Mouse (Mus musculus) mouse embryonic stem cell (cell line): ENCODE results near the gene Nr1i2.

Experiments used
- in situ Hi-C, 2 experiments: fragments of 300-500 bp; cut with MboI; formaldehyde crosslinking; loops; 1 replicate in 1 of 2; 3 replicates in 1 of 2; pipeline ENCODE4 v1.14.3; 2019 to 2020; ENCODE audit warnings: low sequenced_read_pairs in 2 of 2, low pct_unique_long_range_greater_than_20kb in 1 of 2, mixed read lengths in 1 of 2; ENCODE audit not compliant: unreplicated experiment in 1 of 2

The Nr1i2 gene

DNA sequence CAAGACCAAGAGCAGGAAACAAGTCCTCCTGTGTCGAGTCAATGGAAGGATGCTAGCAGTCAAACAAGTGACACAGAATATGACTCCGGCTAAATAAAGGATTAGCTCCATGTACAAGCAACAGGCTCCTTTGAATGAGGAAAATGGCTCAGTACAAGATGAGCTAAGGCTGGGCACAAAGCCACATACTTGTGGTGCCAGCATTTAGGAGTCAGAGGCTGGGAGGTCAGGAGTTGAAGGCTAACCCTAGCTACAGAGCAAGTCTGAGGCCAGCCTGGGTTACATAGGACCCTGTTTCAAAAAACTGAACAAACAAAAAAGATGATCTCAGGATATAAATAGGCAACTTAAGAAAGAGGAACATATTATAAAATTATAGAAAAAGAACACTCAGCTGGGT is 4.5 kb downstream of the Nr1i2 start:
- in situ Hi-C loops: no loop called here

DNA sequence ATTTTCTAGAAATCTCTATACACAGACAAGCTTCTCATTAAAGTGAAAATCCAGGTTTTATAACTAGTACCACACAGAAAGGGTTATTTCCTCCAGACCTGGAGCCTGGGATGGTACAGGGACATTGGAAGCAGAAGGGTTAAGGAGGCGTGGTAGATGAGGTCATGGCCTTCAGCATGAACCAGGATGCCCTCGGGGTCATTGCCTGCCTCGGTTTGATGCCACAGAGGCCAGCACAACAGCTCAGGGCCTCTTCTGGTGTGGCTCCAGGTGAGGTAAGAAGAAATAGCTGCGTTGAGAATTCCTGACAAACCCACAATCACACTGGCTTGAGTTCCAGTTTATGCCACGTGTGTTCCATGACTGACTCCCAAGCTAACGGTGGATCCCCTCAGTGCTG is 5.8 kb downstream of the Nr1i2 start:
- in situ Hi-C loops: no loop called here

DNA sequence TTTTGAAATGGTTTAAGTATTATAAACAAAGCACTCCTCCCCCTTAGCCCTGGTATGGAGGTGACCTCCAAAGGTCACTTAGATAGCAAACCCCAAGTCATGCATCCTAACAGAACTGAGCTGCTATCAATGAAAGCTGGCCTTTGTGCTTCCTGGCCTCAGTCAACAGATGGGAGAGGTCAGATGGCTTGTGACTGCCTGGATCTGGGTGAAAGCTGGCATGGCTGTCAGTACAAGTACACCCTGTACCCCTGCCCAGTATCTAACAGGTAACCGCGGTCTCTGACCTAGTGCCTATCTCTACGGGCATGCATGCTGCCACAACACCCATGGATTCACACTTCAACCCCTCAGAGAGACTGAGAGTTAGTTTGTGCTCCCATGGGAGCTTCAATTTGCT is 6.9 kb downstream of the Nr1i2 start:
- in situ Hi-C loops: no loop called here

DNA sequence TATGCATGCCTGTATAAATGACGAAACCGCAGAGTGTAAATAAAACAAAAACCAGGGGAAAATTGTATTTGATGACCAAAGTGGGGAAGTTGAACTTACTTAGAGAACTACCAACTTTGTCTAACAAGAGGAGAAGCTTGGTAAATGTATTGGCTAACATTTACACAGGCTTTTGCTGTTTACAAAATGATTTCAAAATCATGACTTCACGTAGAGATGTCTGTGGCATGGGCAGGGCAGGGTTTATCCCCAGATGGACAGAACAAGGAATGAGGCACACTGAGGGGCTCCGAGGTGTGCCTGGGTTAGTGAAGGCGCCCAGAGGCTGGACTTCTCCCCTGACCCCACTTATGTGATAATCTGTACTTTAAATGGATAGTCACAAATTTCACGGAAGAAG is 7.3 kb downstream of the Nr1i2 start:
- in situ Hi-C loops: no loop called here

DNA sequence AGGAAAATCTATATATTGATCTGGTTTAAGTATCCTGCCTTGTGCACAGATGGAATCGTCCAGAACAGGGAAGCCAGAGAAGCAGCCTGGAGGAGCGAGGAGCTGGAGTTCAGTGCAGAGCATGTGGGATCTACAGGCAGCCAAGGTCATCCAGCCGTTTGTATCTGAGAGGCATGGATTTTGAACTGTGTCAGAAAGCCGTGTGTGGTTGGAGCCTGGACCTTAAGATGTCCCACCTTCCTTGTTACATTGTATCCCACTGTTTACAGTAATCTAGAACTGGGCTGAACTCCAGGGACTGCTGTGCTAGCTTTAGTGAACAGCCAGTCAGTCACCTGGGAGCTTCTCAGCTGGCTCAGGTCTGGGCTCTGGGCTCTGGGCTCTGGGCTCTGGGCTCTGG is 8.1 kb downstream of the Nr1i2 start:
- in situ Hi-C loops: no loop called here

DNA sequence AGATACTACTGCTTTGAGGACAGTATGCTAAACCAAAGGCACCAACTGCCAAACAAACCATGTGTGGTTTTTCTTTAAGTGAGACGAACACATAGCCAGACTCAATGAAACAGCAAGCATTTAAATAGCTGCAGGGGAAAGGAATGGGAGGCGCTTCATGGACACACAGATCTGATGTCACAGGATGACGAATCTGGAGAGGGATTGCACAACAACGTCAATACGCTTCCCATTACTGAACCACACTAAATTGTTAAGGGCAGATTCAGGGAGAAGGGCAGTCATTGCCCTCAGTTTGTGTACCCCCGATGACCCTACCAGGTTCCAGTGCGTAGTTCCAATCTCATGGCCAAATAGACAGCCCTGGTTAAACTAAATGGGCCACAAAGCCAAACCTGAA is 8.8 kb downstream of the Nr1i2 start:
- in situ Hi-C loops: no loop called here

DNA sequence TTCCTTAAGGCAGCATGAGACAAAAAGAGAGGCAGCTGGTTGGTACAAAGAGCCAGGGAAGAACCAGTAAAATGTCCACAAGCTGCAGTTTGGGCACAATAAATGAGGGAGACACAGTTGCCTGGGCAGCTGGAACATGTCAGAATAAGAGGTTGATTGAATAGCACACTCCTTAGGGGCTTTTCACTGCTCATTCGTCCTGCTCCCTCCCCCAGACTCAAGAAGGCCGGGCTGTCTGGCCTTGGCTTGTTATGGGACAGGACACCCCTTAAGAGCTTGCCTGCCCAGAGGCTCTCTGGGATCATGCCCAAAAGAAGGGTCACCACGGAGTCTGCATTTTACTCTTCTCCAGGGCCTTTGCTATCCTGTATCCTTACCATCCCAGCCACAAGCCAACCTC is 11.3 kb downstream of the Nr1i2 start:
- in situ Hi-C loops: no loop called here

DNA sequence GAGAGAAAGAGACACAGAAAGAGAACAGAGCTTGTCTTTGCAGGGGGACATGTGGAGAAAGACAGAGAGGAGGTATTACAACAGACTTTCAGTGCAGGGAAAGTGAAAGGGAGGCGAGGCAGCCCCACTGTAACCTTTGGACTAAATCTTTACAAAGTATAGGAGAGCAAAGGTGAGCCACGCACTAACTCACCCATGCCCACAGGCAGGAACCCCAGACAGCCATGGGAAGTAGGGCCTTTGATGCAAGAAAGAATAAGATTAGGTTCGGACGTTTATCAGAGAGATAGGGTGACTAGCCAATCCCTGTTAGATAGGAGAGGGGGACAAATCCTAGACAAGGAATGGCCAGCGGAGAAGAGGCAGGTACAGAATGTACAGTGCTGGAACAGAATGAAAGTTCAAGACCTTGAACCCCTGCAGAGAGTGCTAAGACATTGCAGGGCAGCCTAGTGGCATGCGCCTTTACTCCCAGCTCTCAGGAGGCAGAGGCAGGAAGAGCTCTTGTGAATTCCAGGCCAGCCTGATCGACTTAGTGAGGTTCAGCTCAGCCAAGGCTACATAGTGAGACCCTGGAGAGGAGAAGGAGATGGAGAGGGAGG is 12.0 kb downstream of the Nr1i2 start:
- in situ Hi-C loops: no loop called here

DNA sequence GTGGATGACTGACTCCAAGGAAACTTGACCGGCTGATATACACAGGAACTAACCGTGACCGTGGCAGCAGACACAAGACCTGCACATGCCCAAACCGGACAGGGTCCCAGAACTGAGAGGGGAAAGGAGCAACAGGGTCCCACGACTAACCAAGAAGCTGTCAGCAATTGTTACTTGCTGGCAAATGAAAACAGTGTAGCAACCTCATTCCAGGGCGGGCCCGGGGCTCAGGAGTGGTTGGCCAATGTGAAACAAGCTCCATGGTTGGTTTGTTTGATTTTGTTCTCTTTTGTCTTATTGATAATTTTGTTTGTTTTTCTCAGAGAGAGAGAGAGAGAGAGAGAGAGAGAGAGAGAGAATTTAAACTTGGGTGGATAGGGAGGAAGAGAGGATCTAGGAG is 13.7 kb downstream of the Nr1i2 start:
- in situ Hi-C loops: no loop called here

DNA sequence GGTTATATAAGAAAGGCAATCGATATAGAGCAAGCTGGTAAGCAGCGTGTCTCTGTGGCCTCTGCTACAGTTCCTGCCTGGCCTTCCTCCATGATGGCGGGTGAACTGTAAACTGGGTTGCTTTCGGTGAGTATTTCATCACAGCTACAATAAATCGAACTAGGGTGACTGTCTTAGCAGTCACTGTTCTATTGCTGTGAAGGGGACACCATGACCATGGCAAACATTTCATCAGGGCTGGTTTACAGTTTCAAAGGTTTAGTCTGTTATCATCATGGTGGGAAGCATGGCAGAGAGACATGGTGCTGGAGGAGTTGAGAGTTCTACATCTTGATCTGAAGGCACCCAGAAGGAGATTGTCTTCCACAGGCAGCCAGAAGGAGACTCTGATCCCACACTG is 14.8 kb downstream of the Nr1i2 start:
- in situ Hi-C loops: no loop called here

DNA sequence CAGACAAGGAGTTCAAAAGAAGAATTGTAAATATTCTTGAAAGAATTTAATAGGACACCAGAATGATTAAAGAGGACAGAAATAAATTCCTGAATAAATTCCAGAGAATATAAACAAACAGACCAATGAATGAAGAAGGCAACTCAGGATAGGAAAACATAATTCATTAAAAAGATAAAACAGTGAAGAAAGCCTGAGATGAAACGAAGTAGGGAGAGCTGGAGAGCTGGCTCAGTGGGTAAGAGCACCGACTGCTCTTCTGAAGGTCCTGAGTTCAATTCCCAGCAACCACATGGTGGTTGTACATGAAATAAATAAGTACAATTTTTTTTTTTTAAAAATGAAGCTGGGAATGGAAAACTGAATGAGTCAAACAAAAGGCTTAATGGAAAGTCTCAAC is 19.9 kb downstream of the Nr1i2 start:
- in situ Hi-C loops: no loop called here

DNA sequence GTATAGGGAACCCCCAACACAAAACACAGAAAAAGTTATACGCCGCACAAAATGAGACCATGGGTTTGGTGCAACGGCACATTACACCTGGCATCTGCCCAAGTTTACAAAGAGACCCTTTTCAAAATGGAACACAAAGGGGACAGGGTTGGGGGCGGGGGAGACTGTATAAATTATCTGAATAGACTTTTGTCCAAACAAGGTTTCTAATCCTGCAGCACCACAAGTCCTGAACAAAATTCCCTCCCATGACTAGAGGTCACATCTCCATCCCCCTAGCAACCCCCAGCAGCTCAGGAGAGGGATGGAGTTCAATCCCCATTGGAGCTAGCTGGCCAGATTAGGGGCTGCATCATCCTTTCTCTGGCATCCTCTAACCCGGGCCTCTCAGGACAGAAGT is 22.1 kb downstream of the Nr1i2 start:
- in situ Hi-C loops: no loop called here

DNA sequence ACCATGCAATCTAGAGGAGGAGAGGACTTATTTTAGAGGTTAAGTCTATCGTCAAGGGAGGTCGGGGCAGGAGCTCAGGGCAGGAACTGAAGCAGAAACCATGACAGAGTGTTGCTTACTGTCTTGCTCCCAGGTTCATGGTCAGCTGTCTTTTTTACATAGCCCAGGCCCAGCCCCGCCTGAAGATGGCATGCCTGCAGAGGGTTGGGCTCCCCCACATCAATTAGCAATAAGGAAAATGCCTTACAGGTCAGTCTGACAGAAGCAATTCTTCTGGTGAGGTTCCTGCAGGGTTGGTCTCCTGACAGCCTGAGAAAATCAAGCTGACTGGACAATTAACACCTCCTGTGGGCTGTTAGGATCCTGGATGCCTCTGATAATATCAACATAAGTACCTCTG is 23.0 kb downstream of the Nr1i2 start:
- in situ Hi-C loops: no loop called here

DNA sequence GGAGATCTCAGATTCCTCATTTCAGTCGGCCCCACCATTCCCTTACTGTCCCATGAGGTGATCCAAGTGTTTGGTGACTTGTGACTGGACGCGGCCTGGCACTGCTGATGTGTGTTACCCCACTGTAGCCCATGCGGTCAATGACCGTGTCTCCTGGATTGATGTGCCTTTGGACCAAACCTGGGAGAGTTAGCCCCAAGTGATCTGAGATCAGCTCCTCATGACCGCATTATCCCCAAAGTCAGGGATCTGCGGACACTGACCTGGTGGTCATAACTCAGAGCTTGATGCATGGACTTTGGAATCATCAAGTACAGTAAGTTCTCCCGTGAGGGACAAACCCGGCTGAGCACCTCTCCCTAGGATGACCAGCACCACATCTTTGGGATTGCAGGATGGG is 38.7 kb downstream of the Nr1i2 start:
- in situ Hi-C loops: no loop called here

DNA sequence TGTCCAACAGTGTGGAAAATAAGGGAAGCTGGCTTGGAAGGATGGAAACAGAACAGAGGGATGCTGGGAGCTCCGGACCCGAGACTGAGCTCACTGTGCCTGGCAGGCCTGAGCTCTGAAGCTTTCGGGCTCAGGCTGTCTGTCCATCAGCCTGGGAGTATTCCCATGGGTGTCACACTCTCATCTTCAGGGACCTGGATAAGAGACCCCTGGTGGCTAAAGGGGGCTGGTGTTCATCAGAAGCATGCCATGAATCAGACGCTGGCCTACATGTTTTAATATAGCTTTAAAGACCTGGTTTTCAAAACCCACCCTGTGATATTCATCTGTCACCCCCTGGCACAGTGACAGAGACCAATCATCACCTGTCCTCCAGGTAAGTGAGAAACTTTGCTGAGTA is 39.5 kb downstream of the Nr1i2 start:
- in situ Hi-C loops: no loop called here

DNA sequence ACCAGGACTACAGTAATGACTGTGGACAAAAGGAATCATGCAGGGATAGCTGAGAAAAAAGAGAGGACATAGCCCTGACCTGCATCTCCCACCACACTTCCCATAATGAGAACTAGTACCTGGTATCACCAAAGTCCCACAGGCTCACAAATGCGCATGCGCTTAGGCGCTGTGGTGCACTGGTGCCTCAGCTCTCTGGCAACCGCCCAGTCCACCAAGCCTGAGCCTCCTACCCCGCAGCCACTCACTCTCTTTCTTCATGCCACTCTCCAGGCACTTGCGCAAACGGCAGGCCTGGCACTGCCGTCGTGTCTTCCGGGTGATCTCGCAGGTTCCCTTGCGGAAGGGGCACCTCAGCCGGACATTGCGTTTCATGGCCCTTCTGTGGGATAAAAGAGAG is 40.6 kb downstream of the Nr1i2 start:
- in situ Hi-C loops: no loop called here

DNA sequence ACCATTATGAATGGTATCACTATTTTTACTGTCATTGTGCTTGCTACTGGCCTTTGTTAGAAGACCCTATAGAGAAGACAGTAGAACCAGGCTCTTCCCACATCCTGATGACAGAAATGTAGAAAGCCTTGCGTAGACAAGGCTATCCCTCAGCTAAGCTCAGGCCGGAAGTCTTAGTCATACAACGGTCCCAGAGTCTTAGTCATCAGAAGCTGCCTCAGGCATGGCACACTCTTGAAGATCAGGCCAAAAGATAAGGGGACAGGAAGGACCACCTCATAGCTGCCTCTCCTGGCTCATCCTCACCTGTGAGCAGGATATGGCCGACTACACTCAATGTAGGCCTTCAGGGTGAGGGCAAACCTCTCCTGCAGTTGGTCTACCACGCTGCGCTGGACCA is 44.2 kb downstream of the Nr1i2 start:
- in situ Hi-C loops: no loop called here

DNA sequence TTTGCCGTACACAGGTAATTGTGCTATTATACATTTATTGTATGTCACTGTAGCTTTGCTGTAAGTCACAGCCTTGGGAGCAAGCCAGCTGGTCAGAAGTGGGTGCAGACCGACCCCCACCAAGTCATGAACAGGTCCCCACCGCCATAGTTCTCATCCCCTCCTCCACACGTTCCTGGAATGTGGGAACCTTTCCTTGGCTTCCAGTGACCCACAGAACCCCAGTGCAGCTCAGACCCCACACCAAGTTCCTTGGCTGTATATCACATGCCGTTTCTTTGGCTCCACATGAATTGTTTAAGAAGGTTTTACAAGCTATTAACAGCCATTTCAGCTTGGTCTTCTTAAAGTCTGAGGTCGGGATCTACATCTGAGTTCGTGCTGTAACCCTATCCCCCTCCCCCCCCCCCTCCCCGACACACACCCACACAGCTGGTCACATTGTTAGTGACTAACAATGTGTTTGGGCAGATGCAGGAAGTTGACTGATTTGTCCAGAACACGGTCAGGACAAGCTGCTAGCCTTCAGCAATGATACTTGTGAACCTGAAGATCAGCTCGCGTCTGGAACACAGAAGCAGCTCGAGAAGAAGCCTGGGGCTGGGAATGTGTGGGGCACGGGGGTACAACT is 46.2 kb downstream of the Nr1i2 start:
- in situ Hi-C loops: no loop called here

DNA sequence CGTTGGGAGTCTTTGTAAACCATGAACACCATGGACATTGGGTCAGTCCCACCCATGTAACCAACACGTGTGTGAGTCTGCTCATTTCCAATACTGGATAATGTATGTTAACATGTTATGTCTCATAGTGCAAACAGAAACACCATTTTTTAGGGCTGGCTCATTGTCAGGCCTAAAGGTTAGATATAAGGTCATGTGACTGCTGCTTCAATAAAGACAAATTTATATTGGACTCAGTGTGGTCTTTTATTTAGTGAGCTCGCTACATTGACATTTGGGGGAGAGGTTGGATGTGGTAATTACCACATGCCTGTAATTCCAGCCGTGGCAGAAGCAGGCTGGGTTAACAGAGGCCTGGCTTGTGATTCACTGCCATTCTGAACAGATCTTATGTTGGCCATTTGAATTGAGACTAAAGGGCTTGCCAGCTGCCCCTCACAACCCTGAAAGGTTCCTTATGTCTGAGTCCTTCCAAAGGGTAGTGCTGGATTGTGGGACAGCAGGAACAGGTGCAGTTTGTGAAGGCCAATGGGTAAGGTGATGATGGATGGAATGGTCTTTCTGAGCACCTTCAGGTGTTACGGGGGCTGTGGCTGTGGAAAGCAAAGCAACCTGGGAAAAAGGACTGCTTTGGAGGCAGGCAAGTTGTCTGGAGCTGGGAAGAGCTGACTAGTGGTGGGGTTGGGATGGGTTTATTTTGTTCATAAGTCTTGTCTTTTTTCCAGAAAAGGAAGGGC is 48.6 kb downstream of the Nr1i2 start:
- in situ Hi-C loops: no loop called here

DNA sequence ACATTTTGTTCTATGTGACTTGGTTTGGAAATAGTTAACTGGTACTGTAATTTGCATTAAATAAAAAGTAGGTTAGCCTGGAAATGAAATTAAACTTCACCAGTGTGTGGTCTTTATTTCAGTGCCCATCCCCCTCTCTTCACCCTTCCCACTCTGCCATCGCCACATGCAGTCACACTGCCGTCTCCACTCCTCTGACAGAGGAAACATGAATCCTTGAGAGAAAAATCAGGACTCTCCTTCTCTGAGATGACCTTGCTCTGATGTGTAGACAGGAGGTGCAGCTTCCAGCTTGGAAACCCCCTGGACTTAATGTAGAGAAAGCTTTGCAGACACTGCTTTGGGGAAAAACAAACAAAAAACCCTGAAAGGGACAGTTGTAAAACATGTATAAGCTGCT is 49.2 kb downstream of the Nr1i2 start:
- in situ Hi-C loops: no loop called here
